Mouse (Mus musculus) thymus, postnatal 4 days (tissue): ENCODE data around the gene Tex19.1.

Source experiments
- DNase-seq: peaks from one replicate; pipeline ENCODE4 v3.0.0; 2021

Tex19.1 gene

DNA sequence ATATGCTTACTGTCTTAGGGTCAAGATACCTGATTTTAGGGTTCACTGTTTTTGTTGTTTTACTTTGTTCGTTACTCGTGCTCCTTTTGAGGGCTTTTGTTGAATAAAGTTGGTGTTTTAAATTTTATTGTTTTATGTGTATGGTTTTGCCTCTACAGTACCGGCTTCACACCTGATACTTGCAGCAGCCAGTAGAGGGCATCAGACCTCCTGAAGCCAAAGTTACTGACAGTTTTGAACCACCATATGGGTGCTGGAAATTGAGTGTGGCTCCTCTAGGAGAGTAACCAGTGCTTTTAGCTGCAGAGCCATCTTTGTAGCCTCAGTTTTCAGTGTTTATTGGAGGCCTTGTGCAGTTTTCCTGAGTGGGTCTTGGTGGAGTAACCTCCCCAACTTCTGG lies 2.2 kb downstream of the Tex19.1 start:
- DNase-seq: peak; percentile 23

DNA sequence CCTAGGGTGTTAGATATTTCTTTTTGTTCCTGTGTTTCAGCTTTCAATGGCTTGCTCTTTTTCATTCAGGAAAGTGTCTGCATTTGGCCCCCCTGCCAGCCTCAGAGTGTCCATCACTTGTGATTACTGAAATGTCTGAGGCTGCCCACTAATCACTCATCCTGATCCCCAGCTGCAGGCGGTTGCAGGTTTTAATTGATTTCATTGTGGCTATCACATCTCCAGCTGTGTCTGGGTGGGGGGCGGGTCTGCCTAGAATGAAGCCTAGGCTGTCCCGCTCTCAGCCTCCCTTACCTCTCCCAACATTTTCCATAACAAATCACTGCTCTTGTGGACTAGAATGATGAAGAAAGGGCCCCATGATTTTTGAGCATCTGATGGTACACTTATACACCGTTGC lies 8.3 kb downstream of the Tex19.1 start:
- no peak for DNase-seq

DNA sequence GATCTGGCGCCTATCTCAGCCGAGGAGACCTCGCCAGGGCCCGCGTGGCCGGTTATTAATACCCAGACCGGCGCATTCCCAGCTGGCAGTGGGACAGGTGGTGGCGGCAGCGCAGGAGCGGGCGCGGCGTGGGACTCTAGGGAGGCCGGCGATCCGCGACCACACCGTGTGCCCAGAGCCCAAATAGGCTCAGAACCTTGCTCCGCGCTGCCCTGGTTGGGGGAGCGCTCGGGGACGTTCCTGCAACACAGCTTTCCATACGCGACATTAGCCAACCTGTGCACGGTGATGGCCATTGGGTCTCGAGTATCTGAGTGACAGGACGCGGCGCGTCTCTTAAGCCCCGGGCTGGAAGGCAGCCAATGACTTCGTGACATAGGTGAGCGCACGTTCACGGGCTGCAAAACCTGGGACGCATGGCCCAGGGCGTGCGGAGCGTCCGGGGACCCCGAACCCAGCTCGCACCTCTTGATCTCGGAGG lies 10.5 kb downstream of the Tex19.1 start:
- peak; percentile 18 for DNase-seq

DNA sequence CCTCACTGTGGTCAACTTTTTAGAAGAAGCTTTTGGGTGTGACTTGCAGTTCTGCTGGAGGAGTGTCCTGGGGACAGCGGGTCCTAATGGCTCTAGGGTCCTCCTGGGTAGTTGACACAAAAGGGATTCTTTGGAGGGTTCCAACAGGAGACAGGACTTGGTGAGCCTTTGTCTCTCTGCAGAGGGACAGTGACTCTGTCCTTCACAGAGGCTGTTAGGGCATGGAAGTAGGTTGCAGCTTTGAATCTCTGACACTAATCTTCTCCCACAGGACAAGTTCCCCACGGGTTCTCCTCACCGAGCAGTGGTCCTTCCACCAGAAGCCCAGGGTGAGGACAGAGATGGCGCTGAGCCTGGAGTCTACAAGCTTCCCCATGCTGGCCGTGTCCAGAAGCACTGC lies 14.0 kb downstream of the Tex19.1 start, which contains the start of gene Uts2r:
Gene Uts2r, plus strand, starts transcription at position 301 of the 400 bp plus-strand sequence.
- DNase-seq: no peak

DNA sequence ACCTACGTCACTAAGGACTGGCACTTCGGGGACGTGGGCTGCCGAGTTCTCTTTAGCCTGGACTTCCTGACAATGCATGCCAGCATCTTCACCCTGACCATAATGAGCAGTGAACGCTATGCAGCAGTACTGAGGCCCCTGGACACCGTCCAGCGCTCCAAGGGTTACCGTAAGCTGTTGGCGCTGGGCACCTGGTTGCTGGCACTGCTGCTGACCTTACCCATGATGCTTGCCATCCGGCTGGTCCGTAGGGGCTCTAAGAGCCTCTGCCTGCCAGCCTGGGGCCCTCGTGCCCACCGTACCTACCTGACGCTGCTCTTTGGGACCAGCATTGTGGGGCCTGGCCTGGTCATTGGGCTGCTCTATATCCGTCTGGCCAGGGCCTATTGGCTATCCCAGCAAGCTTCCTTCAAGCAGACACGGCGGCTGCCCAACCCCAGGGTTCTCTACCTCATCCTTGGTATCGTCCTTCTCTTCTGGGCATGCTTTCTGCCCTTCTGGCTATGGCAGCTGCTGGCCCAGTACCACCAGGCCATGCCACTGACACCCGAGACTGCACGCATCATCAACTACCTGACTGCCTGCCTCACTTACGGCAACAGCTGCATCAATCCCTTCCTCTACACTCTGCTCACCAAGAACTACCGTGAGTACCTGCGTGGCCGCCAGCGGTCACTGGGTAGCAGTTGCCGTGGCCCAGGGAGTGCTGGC lies 14.8 kb downstream of the Tex19.1 start:
- DNase-seq: no peak

DNA sequence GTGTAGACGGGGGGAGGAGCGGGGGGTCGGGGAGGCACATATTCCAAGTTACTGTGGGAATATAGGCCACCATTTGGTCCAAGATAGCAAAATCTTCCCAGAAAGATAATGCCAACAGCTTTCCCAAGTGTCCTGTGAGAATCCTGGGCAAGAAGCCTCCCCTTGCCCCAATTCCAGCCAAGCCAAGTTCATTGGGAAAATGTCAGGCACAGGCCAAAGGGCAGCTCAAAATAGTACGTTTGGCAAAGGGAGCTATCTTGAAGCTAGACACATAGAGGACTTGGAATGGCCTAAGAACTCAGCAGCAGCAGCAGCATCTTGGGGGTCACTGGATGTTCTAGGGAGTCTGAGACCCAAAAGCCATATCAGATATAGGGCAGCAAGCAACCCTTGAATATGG lies 17.8 kb downstream of the Tex19.1 start:
- no peak for DNase-seq

DNA sequence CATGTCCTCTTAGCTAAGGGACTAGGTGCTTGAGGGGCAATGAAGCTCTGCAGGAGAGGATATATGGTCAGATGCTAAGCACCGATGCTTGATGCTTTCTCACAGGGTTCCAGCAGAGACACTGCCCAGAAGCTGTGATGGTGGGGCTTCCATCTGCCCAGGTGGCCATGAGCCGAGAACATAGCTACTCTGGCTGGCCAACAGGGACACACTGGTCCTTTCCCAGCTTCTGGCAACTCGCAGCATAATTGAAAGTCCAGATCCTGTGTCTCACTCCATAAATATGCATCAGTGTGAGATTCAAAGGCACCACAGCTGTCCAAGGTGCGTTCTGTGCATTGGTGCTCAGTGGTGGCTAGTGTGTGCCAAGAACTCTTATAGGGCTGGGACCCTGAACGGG lies 27.3 kb downstream of the Tex19.1 start:
- no peak for DNase-seq

DNA sequence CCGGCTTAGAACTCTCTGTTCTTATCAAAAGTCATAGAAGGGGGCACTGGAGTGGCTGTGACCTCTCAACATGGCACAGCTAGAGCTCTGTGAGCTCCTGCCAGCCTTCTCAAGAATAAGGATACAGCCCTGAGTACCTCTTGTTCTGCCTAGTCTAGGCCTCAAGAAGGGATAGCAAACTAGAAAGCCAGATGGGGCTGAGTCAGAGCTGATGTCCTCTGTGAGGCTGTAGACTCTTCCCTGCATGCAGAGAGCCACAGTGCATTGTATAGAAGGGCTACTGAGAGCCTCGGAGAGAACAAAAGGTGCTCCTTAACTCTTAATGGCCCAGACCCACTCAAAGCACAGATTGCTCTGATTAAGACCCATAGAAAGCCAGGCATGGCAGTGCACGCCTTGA lies 28.3 kb downstream of the Tex19.1 start:
- DNase-seq: no peak

DNA sequence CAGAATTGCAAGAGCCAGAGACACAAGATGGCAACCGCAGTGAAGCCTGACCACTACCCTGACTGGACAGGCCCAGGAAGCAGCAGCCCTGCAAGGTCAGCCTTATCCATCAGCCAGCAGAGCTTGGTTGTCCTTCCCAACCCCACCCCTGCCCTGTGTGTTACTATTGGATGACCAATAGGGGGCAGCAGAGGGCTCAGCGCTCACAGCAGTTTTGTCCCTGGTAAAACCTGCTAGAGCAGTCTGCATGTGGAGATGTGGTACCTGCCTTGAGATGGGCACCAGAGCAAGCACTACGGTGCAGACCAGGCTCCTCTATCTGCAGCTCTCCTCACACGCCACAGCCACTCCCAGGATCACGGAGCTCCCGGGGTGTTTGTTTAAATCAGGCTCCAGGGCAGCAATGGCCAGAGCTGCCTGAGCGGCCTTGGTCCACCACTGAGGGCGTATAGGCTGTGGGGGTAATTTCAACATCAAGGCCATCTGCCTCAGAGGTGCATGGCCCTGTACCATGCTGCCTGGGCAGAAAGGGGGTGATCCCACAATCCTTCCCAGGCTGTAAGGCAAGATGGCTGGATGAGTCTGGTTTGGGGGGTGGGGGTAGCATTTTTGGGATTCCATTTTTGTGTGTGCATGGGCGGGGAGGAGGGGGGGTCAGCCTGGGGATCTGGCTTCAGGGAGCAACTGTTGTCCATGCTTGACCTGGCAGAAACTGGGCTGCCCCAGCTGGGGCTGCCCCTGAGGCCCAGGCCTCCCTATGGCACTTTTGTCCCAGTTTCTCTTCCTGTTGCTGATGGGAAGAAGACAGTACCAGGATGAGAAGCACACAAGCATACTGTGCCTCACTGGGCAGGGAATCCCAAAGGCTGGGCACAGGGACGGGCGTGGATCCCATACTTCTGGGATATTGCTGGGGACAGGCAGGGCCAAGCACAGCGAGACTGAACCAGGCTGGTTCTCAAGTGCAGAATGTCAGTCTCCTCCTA lies 30.6 kb downstream of the Tex19.1 start:
- DNase-seq: peak; percentile 71

DNA sequence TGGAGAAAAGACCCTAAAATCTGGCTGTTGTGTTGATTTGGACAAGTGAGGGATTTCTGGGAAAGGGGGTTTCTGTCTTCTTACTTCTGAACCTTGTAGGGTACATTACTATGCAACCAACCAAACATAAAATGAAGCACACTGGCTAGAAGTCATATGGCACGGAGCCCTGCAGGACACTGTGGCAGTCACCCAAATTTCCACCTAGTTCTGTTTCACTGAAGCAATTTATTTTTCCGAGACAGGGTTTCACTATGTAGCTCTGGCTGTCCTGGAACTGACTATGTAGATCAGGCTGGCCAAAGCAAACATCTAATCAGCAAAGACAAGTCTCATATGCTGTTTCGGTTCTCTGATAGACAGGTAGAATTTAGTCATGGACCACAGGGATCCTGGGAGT lies 43.7 kb downstream of the Tex19.1 start:
- DNase-seq: no peak

DNA sequence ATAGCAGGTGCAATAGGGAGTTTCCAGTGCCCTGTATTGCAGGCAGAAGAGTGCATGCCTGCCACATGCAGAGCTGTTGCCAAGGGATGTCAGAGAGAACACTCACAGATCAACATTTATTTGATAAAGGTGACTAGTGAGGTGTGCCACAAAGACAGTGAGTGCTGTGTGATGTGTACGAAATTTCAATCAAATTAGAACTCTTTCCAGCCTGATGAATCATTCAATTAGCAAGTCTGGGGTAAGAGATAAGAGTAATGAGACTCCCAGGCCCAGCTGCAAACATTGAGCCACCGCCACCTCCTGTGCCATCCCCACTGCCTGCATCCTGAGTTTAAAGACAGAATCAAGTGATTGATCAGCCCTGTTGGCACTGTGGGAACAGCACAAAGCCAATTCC lies 46.8 kb downstream of the Tex19.1 start:
- DNase-seq: no peak

DNA sequence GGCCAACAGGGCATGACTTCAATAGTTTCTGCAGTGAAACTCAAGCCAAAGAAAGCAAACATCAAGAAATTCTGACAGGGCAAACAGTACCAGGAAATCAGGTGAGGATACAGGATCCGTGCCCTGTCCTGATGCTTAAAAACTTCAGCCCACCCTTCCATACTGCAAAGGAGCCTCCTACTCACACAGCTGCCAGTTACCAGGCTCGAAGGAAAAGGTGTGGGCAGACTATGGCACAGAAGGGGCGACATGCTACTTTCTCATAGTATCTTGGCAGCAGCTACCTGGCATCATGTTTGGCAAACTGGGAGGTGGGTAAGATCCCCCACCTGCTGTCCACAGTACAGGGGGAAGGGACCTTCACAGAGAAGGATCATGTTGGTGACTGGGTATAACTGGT lies 47.5 kb downstream of the Tex19.1 start:
- no peak for DNase-seq
